ENCODE assay signal across 8 mouse cellular contexts in the genomic region with DNA sequence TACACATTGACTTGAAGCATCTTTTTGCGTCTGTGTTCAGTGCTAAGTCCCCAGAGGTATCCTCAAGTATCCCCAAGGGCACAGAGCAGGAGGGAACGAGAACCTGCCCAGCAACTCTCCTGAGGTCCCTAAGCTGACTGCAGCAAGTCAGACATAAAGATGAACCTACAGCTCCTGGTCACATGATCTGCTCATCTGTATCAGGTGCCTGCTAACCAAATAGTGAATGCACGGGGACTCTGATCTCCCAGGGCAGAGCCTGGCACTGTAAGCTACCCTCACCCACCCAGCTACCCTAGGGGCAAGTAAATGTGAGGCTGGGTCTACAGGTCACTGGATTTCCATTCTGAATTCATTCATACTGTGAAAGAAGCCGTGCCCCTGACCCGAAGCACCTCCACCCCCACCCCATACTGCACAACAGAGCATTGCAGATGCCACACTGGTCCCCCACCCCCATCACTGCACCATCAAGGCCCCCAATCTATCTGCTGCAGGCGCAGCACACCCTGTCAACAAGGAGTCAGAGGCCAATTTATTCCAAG. TPM values are rescaled to one million over a fixed set of nuclear protein-coding genes. Genes with fewer than 3 reads are reported as not detected.
DNase-seq lines count a peak whose midpoint lies in the region; ATAC-seq and TF ChIP-seq lines count a peak whose summit lies in the region.

No protein-coding gene starts in this region.

- H3K9me3 ChIP-seq in erythroblast, embryonic 14.5 days (ENCODE audit: control insufficient read depth, low read length), result no peaks in the 10 kb centered on the region; the same call in 1 of the 2 replicates
- H3K9me3 ChIP-seq in forebrain, embryonic 14.5 days (replicated peaks; ENCODE audit: control insufficient read depth, low read length), result no peaks in the 10 kb centered on the region
- no peaks in the 10 kb centered on the region for H3K9me3 ChIP-seq in liver, embryonic 15.5 days (replicated peaks)

- peak overlapping the region; percentile 90 for H3K27ac ChIP-seq in forebrain, embryonic 14.5 days (ENCODE audit: low read depth, low read length)
- peak overlapping the region; percentile 84 for H3K27ac ChIP-seq in liver, embryonic 15.5 days (replicated peaks)

- peak overlapping the region; percentile 90 for H3K4me3 ChIP-seq in erythroblast, embryonic 14.5 days (replicated peaks)
- peak overlapping the region; percentile 42 for H3K4me3 ChIP-seq in C2C12 (ENCODE audit: insufficient read depth, poor library complexity, severe bottlenecking)
- peak overlapping the region; percentile 93 for H3K4me3 ChIP-seq in forebrain, embryonic 14.5 days (ENCODE audit: low read depth, low read length)
- peak overlapping the region; percentile 87 for H3K4me3 ChIP-seq in liver, embryonic 15.5 days (replicated peaks)

- peaks cover 82% of the 10 kb centered on the region for H3K4me1 ChIP-seq in erythroblast, embryonic 14.5 days (ENCODE audit: control insufficient read depth)
- H3K4me1 ChIP-seq in forebrain, embryonic 14.5 days (ENCODE audit: control insufficient read depth, insufficient read depth, low read length), result peaks cover 56% of the 10 kb centered on the region
- peaks cover 67% of the 10 kb centered on the region for H3K4me1 ChIP-seq in liver, embryonic 15.5 days (replicated peaks)

- peak overlapping the region; percentile 37 for H3ac ChIP-seq in C2C12 (ENCODE audit: control insufficient read depth, insufficient read length, low read depth)

- peaks cover 49% of the 10 kb centered on the region for H3K36me3 ChIP-seq in erythroblast, embryonic 14.5 days (ENCODE audit: control insufficient read depth)
- H3K36me3 ChIP-seq in C2C12 (ENCODE audit: control insufficient read depth, insufficient read depth), result no peaks in the 10 kb centered on the region
- peaks cover 7% of the 10 kb centered on the region; the same call in 1 of the 2 replicates for H3K36me3 ChIP-seq in forebrain, embryonic 14.5 days (ENCODE audit: control insufficient read depth, insufficient read depth, low read length)
- H3K36me3 ChIP-seq in liver, embryonic 15.5 days (replicated peaks), result no peaks in the 10 kb centered on the region

- no peaks in the 10 kb centered on the region for H3K79me3 ChIP-seq in C2C12 (ENCODE audit: low read depth)

- H3K4me2 ChIP-seq in forebrain, embryonic 14.5 days (ENCODE audit: low read length), result peak overlapping the region; percentile 95
- H3K4me2 ChIP-seq in liver, embryonic 15.5 days, result peak overlapping the region; percentile 97

- peaks cover 96% of the 10 kb centered on the region for H3K27me3 ChIP-seq in erythroblast, embryonic 14.5 days (ENCODE audit: control insufficient read depth)
- peaks cover 10% of the 10 kb centered on the region for H3K27me3 ChIP-seq in C2C12 (ENCODE audit: control insufficient read depth, insufficient read depth, insufficient read length)
- H3K27me3 ChIP-seq in forebrain, embryonic 14.5 days (replicated peaks; ENCODE audit: control insufficient read depth, insufficient read depth, low read length), result 0 out of 2 replicates have a peak, but pooled peaks cover 6% of the 10 kb centered on the region
- peaks cover 100% of the 10 kb centered on the region for H3K27me3 ChIP-seq in liver, embryonic 15.5 days

- no peak for TF ChIP-seq CTCF in C2C12 (IDR thresholded peaks at IDR 0.05; ENCODE audit: control insufficient read depth, insufficient read depth, insufficient read length)

- peaks cover 21% of the 10 kb centered on the region for H3K79me2 ChIP-seq in C2C12 (ENCODE audit: control insufficient read depth, insufficient read depth)

- peak overlapping the region; percentile 95 for H3K9ac ChIP-seq in forebrain, embryonic 14.5 days (ENCODE audit: low read length)
- H3K9ac ChIP-seq in liver, embryonic 15.5 days, result peak overlapping the region; percentile 98

- DNase-seq in forebrain, embryonic 14.5 days (ENCODE audit: low spot score), result no peak
- DNase-seq in adrenal gland, postnatal 10 days, result no peak
- DNase-seq in layer of hippocampus, adult 8-10 months (ENCODE audit: low spot score in 2 of 2), result no peak
- DNase-seq in B cell, adult 2 months, result no peak

- no peak for ATAC-seq in erythroblast, adult 5-6 weeks (replicated peaks; ENCODE audit: low FRiP score, poor library complexity, severe bottlenecking)
- no peak for ATAC-seq in forebrain, embryonic 14.5 days
- ATAC-seq in liver, embryonic 15.5 days (ENCODE audit: insufficient read depth), result peak; percentile 8

- 20% methylated on average over 6 of the region's 6 CpGs for WGBS in forebrain, embryonic 14.5 days
- WGBS in liver, embryonic 15.5 days (ENCODE audit: insufficient replicate concordance), result 17% methylated on average over 6 of the region's 6 CpGs

TF ChIP-seq in C2C12, 6 proteins besides CTCF, POLR2A, EP300 and RAD21:
- peak; percentile 28 for TF ChIP-seq USF1 (IDR thresholded peaks at IDR 0.05; ENCODE audit: low read depth)
- TF ChIP-seq FOSL1 (IDR thresholded peaks at IDR 0.05; ENCODE audit: insufficient read depth, low read length, poor library complexity, severe bottlenecking), result no peak
- TF ChIP-seq CEBPB (IDR thresholded peaks at IDR 0.05; ENCODE audit: low read depth), result no peak
- TF ChIP-seq MYOD1 (IDR thresholded peaks at IDR 0.05; ENCODE audit: control insufficient read depth, insufficient read length, low read depth), result no peak
- TF ChIP-seq MAX (IDR thresholded peaks at IDR 0.05), result no peak
- no peak for TF ChIP-seq MYOG (IDR thresholded peaks at IDR 0.05; ENCODE audit: control insufficient read depth, extremely low read depth, insufficient read length)

RNA-seq across cellular contexts. Expression of gene Dusp8, which starts 1.9 kb away (rescaled TPM):
- polyA plus RNA-seq in erythroblast, embryonic 14.5 days (2012), result 7.6 and 9.7 TPM in 2 replicates
- total RNA-seq in erythroblast, adult 5-6 weeks (2015; ENCODE audit: low replicate concordance), result 13.3 and 22.2 TPM in 2 replicates
- 14.7 and 15.9 TPM in 2 replicates for total RNA-seq in erythroblast, adult 5-6 weeks (2017; ENCODE audit: low replicate concordance)
- polyA plus RNA-seq in C2C12 (2012; fragmentation: generic; extraction: Trizol), result 2.1 TPM
- 58.0 and 84.8 TPM in 2 replicates for polyA plus RNA-seq in forebrain, embryonic 14.5 days (2014; fragmentation: Nextera tagmentation; extraction: Ambion mirVana)
- 4.3 and 4.4 TPM in 2 replicates for polyA plus RNA-seq in liver, embryonic 15.5 days (2015; fragmentation: Nextera tagmentation; extraction: Ambion mirVana)
- total RNA-seq in adrenal gland, postnatal 10 days (2021), result 10 to 100 TPM in 1 of 2 experiments, 1 to 10 TPM in 1; 7.6 to 11.4 TPM
- total RNA-seq in layer of hippocampus, adult 8-10 months (2022), result 100 to 1,000 TPM; 103 to 110 (median 106) TPM

RNA-seq across cellular contexts. Expression of gene Gm45618, which starts 26.8 kb away (rescaled TPM):
- polyA plus RNA-seq in erythroblast, embryonic 14.5 days (2012), result not detected in 2 replicates
- total RNA-seq in erythroblast, adult 5-6 weeks (2015; ENCODE audit: low replicate concordance), result not detected in 2 replicates
- not detected in 2 replicates for total RNA-seq in erythroblast, adult 5-6 weeks (2017; ENCODE audit: low replicate concordance)
- not detected for polyA plus RNA-seq in C2C12 (2012; fragmentation: generic; extraction: Trizol)
- polyA plus RNA-seq in forebrain, embryonic 14.5 days (2014; fragmentation: Nextera tagmentation; extraction: Ambion mirVana), result not detected in 2 replicates
- not detected in 2 replicates for polyA plus RNA-seq in liver, embryonic 15.5 days (2015; fragmentation: Nextera tagmentation; extraction: Ambion mirVana)
- not detected for total RNA-seq in adrenal gland, postnatal 10 days (2021)
- not detected for total RNA-seq in layer of hippocampus, adult 8-10 months (2022)

RNA-seq across cellular contexts. Expression of gene Mob2, which starts 32.9 kb away (rescaled TPM):
- 24.8 and 29.2 TPM in 2 replicates for polyA plus RNA-seq in erythroblast, embryonic 14.5 days (2012)
- total RNA-seq in erythroblast, adult 5-6 weeks (2015; ENCODE audit: low replicate concordance), result 67.1 and 69.6 TPM in 2 replicates
- total RNA-seq in erythroblast, adult 5-6 weeks (2017; ENCODE audit: low replicate concordance), result 75.1 and 76.9 TPM in 2 replicates
- polyA plus RNA-seq in C2C12 (2012; fragmentation: generic; extraction: Trizol), result 27.5 TPM
- 53.6 and 57.9 TPM in 2 replicates for polyA plus RNA-seq in forebrain, embryonic 14.5 days (2014; fragmentation: Nextera tagmentation; extraction: Ambion mirVana)
- 66.1 and 70.2 TPM in 2 replicates for polyA plus RNA-seq in liver, embryonic 15.5 days (2015; fragmentation: Nextera tagmentation; extraction: Ambion mirVana)
- total RNA-seq in adrenal gland, postnatal 10 days (2021), result 10 to 100 TPM; 46.8 to 47.4 TPM
- 10 to 100 TPM; 28.9 to 34.4 (median 30.9) TPM for total RNA-seq in layer of hippocampus, adult 8-10 months (2022)

RNA-seq across cellular contexts. Expression of gene Gm39115, which starts 42.1 kb away (rescaled TPM):
- not detected in 2 replicates for polyA plus RNA-seq in erythroblast, embryonic 14.5 days (2012)
- total RNA-seq in erythroblast, adult 5-6 weeks (2015; ENCODE audit: low replicate concordance), result not detected in 2 replicates
- not detected in 2 replicates for total RNA-seq in erythroblast, adult 5-6 weeks (2017; ENCODE audit: low replicate concordance)
- not detected for polyA plus RNA-seq in C2C12 (2012; fragmentation: generic; extraction: Trizol)
- not detected in 2 replicates for polyA plus RNA-seq in forebrain, embryonic 14.5 days (2014; fragmentation: Nextera tagmentation; extraction: Ambion mirVana)
- polyA plus RNA-seq in liver, embryonic 15.5 days (2015; fragmentation: Nextera tagmentation; extraction: Ambion mirVana), result not detected in 2 replicates
- total RNA-seq in adrenal gland, postnatal 10 days (2021), result not detected
- not detected for total RNA-seq in layer of hippocampus, adult 8-10 months (2022)

RNA-seq across cellular contexts. Expression of gene Gm45337, which starts 50.6 kb away (rescaled TPM):
- polyA plus RNA-seq in erythroblast, embryonic 14.5 days (2012), result not detected in 2 replicates
- not detected in 2 replicates for total RNA-seq in erythroblast, adult 5-6 weeks (2015; ENCODE audit: low replicate concordance)
- not detected in 2 replicates for total RNA-seq in erythroblast, adult 5-6 weeks (2017; ENCODE audit: low replicate concordance)
- polyA plus RNA-seq in C2C12 (2012; fragmentation: generic; extraction: Trizol), result not detected
- polyA plus RNA-seq in forebrain, embryonic 14.5 days (2014; fragmentation: Nextera tagmentation; extraction: Ambion mirVana), result not detected in 2 replicates
- not detected in 2 replicates for polyA plus RNA-seq in liver, embryonic 15.5 days (2015; fragmentation: Nextera tagmentation; extraction: Ambion mirVana)
- not detected for total RNA-seq in adrenal gland, postnatal 10 days (2021)
- total RNA-seq in layer of hippocampus, adult 8-10 months (2022), result not detected

Comparison
In these comparisons a context has a peak if more than half of its experiments do, and no peak if none do; other contexts are left out.
1. H3K4me3 ChIP-seq: peak in every context shown above with its lines; median percentile 93 in forebrain, embryonic 14.5 days; 90 in erythroblast, embryonic 14.5 days; 87 in liver, embryonic 15.5 days; 42 in C2C12.